Mouse (Mus musculus) CH12.LX (cell line): ENCODE measurements around the gene Klf8. TPM values are rescaled to one million over a fixed set of nuclear protein-coding genes. Genes with fewer than 3 reads are reported as not detected.

Experiments
- DNase-seq: peaks from one replicate; pipeline ENCODE4 v3.0.0-alpha.2; 2013; ENCODE audit errors: extremely low read depth
- H3K27ac ChIP-seq: 2 replicates; pipeline ENCODE4 v1.5.1; 2012; ENCODE audit warnings: low read depth, mild to moderate bottlenecking, control low read depth, moderate library complexity; ENCODE audit not compliant: insufficient read depth
- H3K27me3 ChIP-seq: replicated peaks from 2 replicates; pipeline ENCODE3; 2012; ENCODE audit warnings: inconsistent platforms
- H3K36me3 ChIP-seq, 2 experiments: replicated peaks in 1 of 2; 2 replicates each; pipeline versions ENCODE3 to v1.6.1; 2012; ENCODE audit warnings: inconsistent platforms in 1 of 2, low read length in 1 of 2, mild to moderate bottlenecking in 1 of 2, mixed read lengths in 1 of 2, moderate library complexity in 1 of 2; ENCODE audit not compliant: control insufficient read depth in 1 of 2, insufficient read depth in 1 of 2
- H3K4me1 ChIP-seq, 2 experiments: 2 replicates each; pipeline ENCODE4 v1.6.1; 2012; ENCODE audit warnings: inconsistent platforms in 1 of 2, moderate library complexity in 1 of 2; ENCODE audit not compliant: insufficient read depth in 2 of 2, control insufficient read depth in 1 of 2
- H3K4me2 ChIP-seq: 2 replicates; pipeline ENCODE4 v1.6.1; 2012; ENCODE audit warnings: low read depth, mild to moderate bottlenecking, control low read depth; ENCODE audit not compliant: poor library complexity, insufficient read depth, severe bottlenecking
- H3K4me3 ChIP-seq, 3 experiments: fragments of 150-350 bp in 1 of 3; sonication (generic) in 1 of 3; replicated peaks in 1 of 3; 2 replicates each; pipeline versions ENCODE3 to v1.5.1; 2011 to 2012; ENCODE audit warnings: low read depth in 2 of 3, low read length in 2 of 3, mild to moderate bottlenecking in 2 of 3, moderate library complexity in 2 of 3, control low read depth in 1 of 3, improper control_type of control experiment in 1 of 3, inconsistent platforms in 1 of 3, mixed read lengths in 1 of 3; ENCODE audit not compliant: poor library complexity in 1 of 3
- H3K79me2 ChIP-seq: replicated peaks from 2 replicates; pipeline ENCODE4 v1.6.1; 2012; ENCODE audit warnings: mild to moderate bottlenecking, moderate library complexity; ENCODE audit not compliant: control insufficient read depth, poor library complexity, insufficient read depth, severe bottlenecking; ENCODE audit errors: extremely low read depth
- H3K9ac ChIP-seq: 2 replicates; pipeline ENCODE4 v1.6.1; 2012; ENCODE audit warnings: low read depth, mild to moderate bottlenecking, control low read depth, moderate library complexity; ENCODE audit not compliant: insufficient read depth
- H3K9me3 ChIP-seq: replicated peaks from 2 replicates; pipeline ENCODE3; 2012; ENCODE audit warnings: low read length, inconsistent platforms, mixed read lengths
- CHD2 ChIP-seq: IDR thresholded peaks from 2 replicates; pipeline ENCODE4 v1.6.1; 2011; ENCODE audit warnings: low read length, improper control_type of control experiment
- ELF1 ChIP-seq: IDR thresholded peaks from 2 replicates; pipeline ENCODE4 v1.6.1; 2014; ENCODE audit warnings: low read depth, mild to moderate bottlenecking, inconsistent platforms, low read length, improper control_type of control experiment
- EP300 ChIP-seq: IDR thresholded peaks from 2 replicates; pipeline ENCODE4 v1.6.1; 2011; ENCODE audit warnings: low read length, improper control_type of control experiment
- ETS1 ChIP-seq: conservative IDR thresholded peaks from 2 replicates; pipeline ENCODE4 v1.6.1; 2012; ENCODE audit warnings: low read depth, mild to moderate bottlenecking, inconsistent platforms, low read length, improper control_type of control experiment, moderate library complexity
- HCFC1 ChIP-seq: IDR thresholded peaks from 2 replicates; pipeline ENCODE4 v1.6.1; 2012; ENCODE audit warnings: low read depth, mild to moderate bottlenecking, inconsistent platforms, low read length, improper control_type of control experiment
- JUN ChIP-seq: IDR thresholded peaks from 2 replicates; pipeline ENCODE4 v1.6.1; 2011; ENCODE audit warnings: low read depth, mild to moderate bottlenecking, low read length, improper control_type of control experiment, moderate library complexity; ENCODE audit not compliant: insufficient read depth
- MAZ ChIP-seq: IDR thresholded peaks from 2 replicates; pipeline ENCODE4 v1.6.1; 2012; ENCODE audit warnings: low read depth, mild to moderate bottlenecking, inconsistent platforms, low read length, improper control_type of control experiment, moderate library complexity
- MEF2A ChIP-seq: IDR thresholded peaks from 2 replicates; pipeline ENCODE4 v1.6.1; 2014; ENCODE audit warnings: low read depth, mild to moderate bottlenecking, inconsistent platforms, low read length, improper control_type of control experiment, borderline replicate concordance
- MYC ChIP-seq: IDR thresholded peaks from 2 replicates; pipeline ENCODE4 v1.6.1; 2011; ENCODE audit warnings: low read depth, mild to moderate bottlenecking, improper control_type of control experiment, low read length
- NELFE ChIP-seq: IDR thresholded peaks from 2 replicates; pipeline ENCODE4 v1.6.1; 2011; ENCODE audit warnings: low read depth, low read length, improper control_type of control experiment
- NRF1 ChIP-seq: IDR thresholded peaks from 2 replicates; pipeline ENCODE4 v1.6.1; 2014; ENCODE audit warnings: low read depth, mild to moderate bottlenecking, inconsistent platforms, low read length, improper control_type of control experiment, moderate library complexity
- POLR2AphosphoS2 ChIP-seq: IDR thresholded peaks from 2 replicates; pipeline ENCODE4 v1.6.1; 2011; ENCODE audit warnings: low read depth, low read length, improper control_type of control experiment
- TBP ChIP-seq: conservative IDR thresholded peaks from 2 replicates; pipeline ENCODE4 v1.6.1; 2011; ENCODE audit warnings: low read depth, low read length, improper control_type of control experiment
- TCF12 ChIP-seq: IDR thresholded peaks from 2 replicates; pipeline ENCODE4 v1.6.1; 2014; ENCODE audit warnings: low read depth, mild to moderate bottlenecking, inconsistent platforms, low read length, improper control_type of control experiment
- USF1 ChIP-seq: IDR thresholded peaks from 2 replicates; pipeline ENCODE4 v1.6.1; 2014; ENCODE audit warnings: low read depth, mild to moderate bottlenecking, inconsistent platforms, low read length, improper control_type of control experiment
- USF2 ChIP-seq: conservative IDR thresholded peaks from 2 replicates; pipeline ENCODE4 v1.6.1; 2011; ENCODE audit warnings: low read depth, low read length, improper control_type of control experiment
- ZC3H11A ChIP-seq: IDR thresholded peaks from 2 replicates; pipeline ENCODE4 v1.6.1; 2012; ENCODE audit warnings: low read depth, mild to moderate bottlenecking, inconsistent platforms, low read length, improper control_type of control experiment
- ZMIZ1 ChIP-seq: IDR thresholded peaks from 2 replicates; pipeline ENCODE4 v1.6.1; 2012; ENCODE audit warnings: low read depth, mild to moderate bottlenecking, inconsistent platforms, low read length, improper control_type of control experiment
- dilution Hi-C: fragments of 300-500 bp; cut with MboI; formaldehyde crosslinking; loops from 2 replicates; pipeline ENCODE4 v1.14.3; 2020; ENCODE audit warnings: low sequenced_read_pairs; ENCODE audit not compliant: extremely low pct_unique_long_range_greater_than_20kb, extremely low pct_ligation_motif_present
- in situ Hi-C: fragments of 300-500 bp; cut with MboI; formaldehyde crosslinking; loops from 3 replicates; pipeline ENCODE4 v1.14.3; 2019; ENCODE audit warnings: low sequenced_read_pairs, low pct_ligation_motif_present, low pct_unique_long_range_greater_than_20kb, mixed read lengths
- polyA plus RNA-seq: library from polyadenylated mRNA; unstranded; fragments of >175 nt; gene quantifications from 2 replicates; pipeline ENCODE4 v1.2.1, GENCODE M21; 2012; ENCODE audit warnings: low read depth; ENCODE audit not compliant: insufficient read length
- total RNA-seq, 2 experiments: library from RNA; depleted of rRNA; stranded (reverse); fragments of 300-350 nt in 1 of 2; fragments of >200 nt in 1 of 2; gene quantifications; 2 replicates each; pipeline ENCODE4 v1.2.3; 2012 to 2014

Gene Klf8
- total and polyA plus RNA-seq, 3 experiments, result 0.13 to 1.0 (median 0.75) TPM

- no peaks in the 10 kb centered on the region for H3K79me2 ChIP-seq
- no peaks in the 10 kb centered on the region for H3K27me3 ChIP-seq
- H3K36me3 ChIP-seq, result no peaks in the 10 kb centered on the region
- H3K27ac ChIP-seq, result no peak overlapping the region
- in situ Hi-C loops (no loop called here), dilution Hi-C loops (no loop called here)
- no peak overlapping the region for H3K9ac ChIP-seq
- H3K9me3 ChIP-seq, result no peaks in the 10 kb centered on the region
- H3K4me3 ChIP-seq, result no peak overlapping the region
- no peak for DNase-seq
- no peak overlapping the region for H3K4me2 ChIP-seq
- no peaks in the 10 kb centered on the region; a peak in 1 of 4 replicates for H3K4me1 ChIP-seq
- TF ChIP-seq JUN (no peak), EP300 (no peak), MEF2A (no peak), HCFC1 (no peak), USF2 (no peak), USF1 (no peak), NELFE (no peak), MAZ (no peak), MYC (no peak), TCF12 (no peak), ETS1 (no peak), ELF1 (no peak), CHD2 (no peak), POLR2AphosphoS2 (no peak), NRF1 (no peak), ZMIZ1 (no peak)
Measured at GRCm38 (mm10) chrX:153254256-153254655, 17.0 kb downstream of the Klf8 start.

- Histone ChIP-seq H3K9ac (no peak overlapping the region), H3K27me3 (no peaks in the 10 kb centered on the region), H3K9me3 (no peaks in the 10 kb centered on the region), H3K79me2 (no peaks in the 10 kb centered on the region), H3K36me3 (no peaks in the 10 kb centered on the region), H3K4me2 (no peak overlapping the region), H3K27ac (no peak overlapping the region)
- in situ Hi-C loops (no loop called here), dilution Hi-C loops (no loop called here)
- DNase-seq, result no peak
- no peak for TF ChIP-seq TBP
- no peak for TF ChIP-seq ZMIZ1
- TF ChIP-seq ZC3H11A, result no peak
- TF ChIP-seq JUN, result no peak
- TF ChIP-seq NRF1, result no peak
- TF ChIP-seq, all 38 proteins: peak for 0
- Histone ChIP-seq H3K4me1 (no peaks in the 10 kb centered on the region; a peak in 1 of 4 replicates), H3K4me3 (no peak overlapping the region)
Measured at GRCm38 (mm10) chrX:153255504-153255903, 18.2 kb downstream of the Klf8 start.
